Mouse (Mus musculus): ENCODE data around the gene Zfp229.

GRCm38 (mm10) chr17:21691560-21691959 is 39.0 kb upstream of the Zfp229 start, which contains the start of gene Gm10226:
- TF ChIP-seq CTCF (IDR thresholded peaks at IDR 0.05; ENCODE audit: low read depth, low read length) (no peak), POLR2A (IDR thresholded peaks at IDR 0.05; ENCODE audit: borderline replicate concordance, low read depth, low read length) (no peak)
